Mouse (Mus musculus): ENCODE results near the gene Cc2d2b.

DNA sequence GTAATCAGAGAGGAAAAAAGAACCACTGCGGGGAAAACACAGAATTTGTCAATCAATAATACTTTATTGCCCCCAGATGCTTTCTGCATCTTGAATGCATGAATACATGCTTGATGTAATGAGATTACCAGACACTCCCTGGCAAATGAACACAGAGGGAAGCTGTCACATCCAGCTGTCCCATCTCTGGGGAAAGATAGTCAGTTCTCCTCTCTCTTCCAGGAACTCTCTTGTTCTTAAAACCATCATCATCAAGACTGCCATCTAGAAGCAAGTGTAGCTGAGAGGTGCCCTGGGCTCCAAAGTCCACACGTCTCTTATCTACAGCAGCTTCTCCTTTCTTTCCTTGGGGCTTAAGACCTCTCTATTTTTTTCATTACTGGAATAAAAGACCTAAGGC, 21.9 kb upstream of the Cc2d2b start:
- no peak for TF ChIP-seq NRF1 (IDR thresholded peaks at IDR 0.05; ENCODE audit: low read depth, low read length)
- TF ChIP-seq ETS1 (conservative IDR thresholded peaks at IDR 0.05; ENCODE audit: low read depth, low read length), result no peak
- no peak for TF ChIP-seq CTCF (conservative IDR thresholded peaks at IDR 0.05 in 1 of 2, IDR thresholded peaks at IDR 0.05 in 1 of 2; ENCODE audit: low read depth in 2 of 2, low read length in 2 of 2)
